Mouse (Mus musculus) ES-E14 (cell line): ENCODE data around the gene Cmtr1. TPM values are rescaled to one million over a fixed set of nuclear protein-coding genes. Genes with fewer than 3 reads are reported as not detected.

ENCODE experiments used
- DNase-seq: peaks from one replicate; pipeline ENCODE4 v3.0.0-alpha.2; 2013; ENCODE audit warnings: low read depth, low spot score
- H3K27ac ChIP-seq: 2 replicates; pipeline ENCODE4 v1.5.1; 2012; ENCODE audit warnings: low read depth, mild to moderate bottlenecking, low read length, moderate library complexity, mixed read lengths; ENCODE audit not compliant: poor library complexity, insufficient read depth, severe bottlenecking
- H3K36me3 ChIP-seq: 2 replicates; pipeline ENCODE4 v1.6.1; 2012; ENCODE audit warnings: mild to moderate bottlenecking, low read length, moderate library complexity, mixed read lengths; ENCODE audit not compliant: control insufficient read depth, poor library complexity, insufficient read depth, severe bottlenecking
- H3K4me1 ChIP-seq, 2 experiments: fragments of 150-350 bp in 1 of 2; sonication (generic) in 1 of 2; 2 replicates each; pipeline ENCODE4 v1.6.1; 2012; ENCODE audit warnings: low read length in 2 of 2, mild to moderate bottlenecking in 1 of 2, mixed read lengths in 1 of 2; ENCODE audit not compliant: control insufficient read depth in 2 of 2, insufficient read depth in 2 of 2, poor library complexity in 1 of 2
- H3K4me3 ChIP-seq, 2 experiments: fragments of 150-350 bp in 1 of 2; sonication (generic) in 1 of 2; 2 replicates each; pipeline ENCODE4 v1.5.1; 2012; ENCODE audit warnings: low read length in 2 of 2, low read depth in 1 of 2, mild to moderate bottlenecking in 1 of 2, mixed read lengths in 1 of 2; ENCODE audit not compliant: insufficient read depth in 1 of 2, poor library complexity in 1 of 2, severe bottlenecking in 1 of 2
- H3K9ac ChIP-seq: 2 replicates; pipeline ENCODE4 v1.6.1; 2012; ENCODE audit warnings: low read depth, mild to moderate bottlenecking, low read length, mixed read lengths; ENCODE audit not compliant: poor library complexity, insufficient read depth, severe bottlenecking
- H3K9me3 ChIP-seq: fragments of 150-350 bp; sonication (generic); 2 replicates; pipeline ENCODE4 v1.6.1; 2012; ENCODE audit warnings: low read depth, mild to moderate bottlenecking, low read length; ENCODE audit not compliant: control insufficient read depth, insufficient read depth
- CHD2 ChIP-seq: IDR thresholded peaks from 2 replicates; pipeline ENCODE4 v1.6.1; 2014; ENCODE audit warnings: mild to moderate bottlenecking, low read depth, low read length, inconsistent platforms
- HCFC1 ChIP-seq: IDR thresholded peaks from 2 replicates; pipeline ENCODE4 v1.6.1; 2012; ENCODE audit warnings: low read length, inconsistent platforms, borderline replicate concordance; ENCODE audit not compliant: insufficient read depth
- MAFK ChIP-seq: IDR thresholded peaks from 2 replicates; pipeline ENCODE4 v1.6.1; 2014; ENCODE audit warnings: mild to moderate bottlenecking, low read depth, low read length, inconsistent platforms; ENCODE audit not compliant: insufficient read depth
- ZC3H11A ChIP-seq: IDR thresholded peaks from 2 replicates; pipeline ENCODE4 v1.6.1; 2012; ENCODE audit warnings: low read depth, mild to moderate bottlenecking, inconsistent platforms, low read length, borderline replicate concordance
- ZNF384 ChIP-seq: IDR thresholded peaks from 2 replicates; pipeline ENCODE4 v1.6.1; 2012; ENCODE audit warnings: low read depth, low read length, inconsistent platforms
- in situ Hi-C, 2 experiments: fragments of 600-800 bp; cut with MboI; formaldehyde crosslinking; loops; one replicate each; pipeline ENCODE4 v1.15.1; 2025; ENCODE audit warnings: low sequenced_read_pairs in 2 of 2, inconsistent platforms in 1 of 2; ENCODE audit not compliant: unreplicated experiment in 2 of 2
- total RNA-seq: library from RNA; depleted of rRNA; stranded (reverse); fragments of 300-350 nt; gene quantifications from 2 replicates; pipeline ENCODE4 v1.2.3, GENCODE M21; 2012

Cmtr1 gene
- total RNA-seq, 1 experiment, result 130 TPM

DNA sequence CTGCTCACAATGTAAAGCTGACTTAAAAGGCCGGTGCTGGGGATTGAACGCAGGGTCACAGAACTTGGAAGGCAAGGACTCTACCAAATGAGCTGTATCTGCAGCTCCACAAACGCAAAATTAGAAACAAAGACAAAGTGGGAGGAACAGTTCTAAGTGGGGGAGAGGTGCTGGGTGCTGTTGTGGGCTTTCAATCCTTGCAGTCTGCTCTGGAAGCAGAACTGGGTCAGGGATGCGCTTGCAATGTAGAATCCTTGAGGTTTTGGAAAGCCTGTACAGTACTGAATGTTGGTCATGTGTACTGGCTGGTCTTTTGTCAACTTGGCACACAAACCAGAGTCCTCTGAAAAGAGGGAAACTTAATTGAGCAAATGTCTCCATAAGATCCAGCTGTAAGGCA, 44.8 kb upstream of the Cmtr1 start:
- H3K27ac ChIP-seq, result no peak overlapping the region
- TF ChIP-seq HCFC1 (no peak), MAFK (no peak), CHD2 (no peak), ZNF384 (no peak), ZC3H11A (no peak)
- no peak for DNase-seq

DNA sequence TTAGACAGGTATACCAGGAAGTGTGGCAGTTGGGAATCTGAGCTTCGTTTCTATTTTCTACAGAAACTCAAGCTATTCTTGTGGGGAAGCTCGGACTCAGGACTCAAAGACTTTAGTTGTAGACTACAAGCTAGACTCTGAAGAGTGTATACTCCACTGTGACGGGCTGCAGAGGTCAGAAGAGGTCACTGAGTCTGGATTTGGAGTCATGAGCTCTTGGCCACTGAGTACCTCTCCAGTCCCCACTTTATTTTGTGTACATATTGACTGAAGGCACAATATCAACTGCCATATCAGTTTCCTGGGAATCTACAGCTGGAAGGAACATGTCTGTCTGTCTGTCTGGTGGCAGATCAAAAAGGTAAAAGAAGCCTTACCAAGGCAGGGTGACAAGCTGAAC, 41.2 kb upstream of the Cmtr1 start:
- in situ Hi-C loops, result no loop called here

More for the DNA sequence above, 44.8 kb upstream of the Cmtr1 start:
- no peaks in the 10 kb centered on the region; the same call in 1 of the 2 replicates for H3K36me3 ChIP-seq
- peak overlapping the region; percentile 78 to 88 for H3K4me3 ChIP-seq
- in situ Hi-C loops, result no loop called here
- peak overlapping the region; percentile 95 for H3K9ac ChIP-seq
- peaks cover 3 to 17% of the 10 kb centered on the region in 2 experiments; a peak in 3 of 4 replicates for H3K4me1 ChIP-seq
- H3K9me3 ChIP-seq, result no peaks in the 10 kb centered on the region

DNA sequence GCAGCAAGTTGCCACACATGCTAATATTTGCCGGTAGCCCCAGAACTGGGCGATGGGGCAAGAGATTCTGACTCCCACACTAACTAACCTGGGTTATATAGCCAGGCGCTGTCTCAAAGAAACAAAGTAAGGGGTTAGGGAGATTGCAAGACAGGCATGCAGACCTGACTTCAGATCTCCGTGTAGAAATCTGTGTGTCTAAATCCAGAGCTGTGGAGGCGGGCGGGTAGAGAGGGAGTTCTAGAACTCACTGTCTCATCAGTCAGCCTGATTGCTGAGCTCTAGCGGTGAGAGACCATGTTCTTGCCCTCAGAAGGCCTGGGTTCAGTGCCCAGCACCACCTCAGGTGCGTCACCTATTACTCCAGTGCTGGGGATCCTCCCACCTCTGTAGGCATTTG, 36.9 kb upstream of the Cmtr1 start:
- Histone ChIP-seq H3K9me3 (no peaks in the 10 kb centered on the region), H3K4me3 (no peak overlapping the region), H3K36me3 (peaks cover 30% of the 10 kb centered on the region), H3K27ac (no peak overlapping the region), H3K9ac (no peak overlapping the region), H3K4me1 (peaks cover 0 to 3% of the 10 kb centered on the region in 2 experiments; a peak in 1 of 4 replicates)
- no peak for DNase-seq
- no peak for TF ChIP-seq MAFK
- TF ChIP-seq ZNF384, result no peak
- no peak for TF ChIP-seq ZC3H11A
- TF ChIP-seq CHD2, result no peak
- TF ChIP-seq HCFC1, result no peak
- in situ Hi-C loops, result no loop called here

More for the DNA sequence above, 41.2 kb upstream of the Cmtr1 start:
- H3K9ac ChIP-seq, result no peak overlapping the region
- peaks cover 13% of the 10 kb centered on the region; the same call in 1 of the 2 replicates for H3K36me3 ChIP-seq
- no peaks in the 10 kb centered on the region for H3K9me3 ChIP-seq
- H3K27ac ChIP-seq, result no peak overlapping the region
- TF ChIP-seq ZNF384, result no peak
- no peak for TF ChIP-seq MAFK
- TF ChIP-seq CHD2, result no peak
- DNase-seq, result no peak
- H3K4me1 ChIP-seq, result peaks cover 3 to 12% of the 10 kb centered on the region in 2 experiments; a peak in 3 of 4 replicates
- H3K4me3 ChIP-seq, result no peak overlapping the region

DNA sequence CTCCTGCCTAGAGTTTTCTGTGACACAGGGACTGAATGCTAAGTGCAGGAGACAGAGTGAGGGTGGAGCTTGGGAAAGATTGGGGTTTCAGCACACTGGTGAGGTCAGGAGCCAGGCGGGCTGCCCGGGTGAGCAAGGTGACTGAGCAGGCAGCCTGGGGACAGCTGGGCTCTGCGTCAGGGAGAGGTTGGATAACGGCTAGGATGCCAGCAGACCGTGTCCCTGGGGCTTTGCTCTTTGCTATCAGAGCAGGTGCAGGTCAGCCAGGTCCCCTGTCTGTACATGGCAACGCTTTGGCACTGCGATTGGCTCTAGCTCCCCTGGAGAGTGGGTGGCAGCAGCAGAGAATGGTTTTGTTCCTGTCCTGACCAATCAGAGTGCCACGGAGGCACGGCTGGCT, 33.1 kb upstream of the Cmtr1 start:
- in situ Hi-C loops, result no loop called here
- Histone ChIP-seq H3K4me1 (peaks cover 0 to 15% of the 10 kb centered on the region in 2 experiments; a peak in 1 of 4 replicates), H3K4me3 (no peak overlapping the region), H3K36me3 (peaks cover 38% of the 10 kb centered on the region), H3K9ac (peak overlapping the region; percentile 35; the same call in 1 of the 2 replicates), H3K9me3 (no peaks in the 10 kb centered on the region), H3K27ac (no peak overlapping the region; the same call in 1 of the 2 replicates)
- no peak for DNase-seq
- TF ChIP-seq HCFC1 (no peak), MAFK (no peak), ZNF384 (no peak), ZC3H11A (no peak), CHD2 (no peak)

DNA sequence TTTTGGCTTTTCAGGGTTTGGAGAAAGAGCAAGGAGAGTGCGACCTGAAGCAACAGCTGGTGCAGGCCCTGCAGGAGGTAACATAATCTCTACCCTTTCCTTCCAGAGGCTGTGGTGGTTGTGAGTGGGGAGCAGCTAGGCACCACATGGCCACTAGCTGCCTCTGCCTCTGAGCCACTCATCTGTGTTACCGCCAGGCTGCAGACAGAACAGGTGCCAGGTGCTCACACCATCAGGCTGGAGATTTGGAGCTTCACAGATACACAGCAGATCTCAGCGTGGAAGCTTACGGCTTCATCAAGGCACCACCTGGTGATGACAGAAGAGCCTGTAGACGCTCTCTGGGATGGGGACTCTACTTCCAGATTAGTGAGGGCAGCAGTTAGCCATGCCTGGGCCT, 31.4 kb upstream of the Cmtr1 start:
- Histone ChIP-seq H3K4me3 (no peak overlapping the region), H3K36me3 (peaks cover 35% of the 10 kb centered on the region), H3K4me1 (peaks cover 0 to 22% of the 10 kb centered on the region in 2 experiments; a peak in 2 of 4 replicates), H3K27ac (no peak overlapping the region), H3K9ac (peak overlapping the region; percentile 2; the same call in 1 of the 2 replicates), H3K9me3 (no peaks in the 10 kb centered on the region)
- in situ Hi-C loops, result no loop called here
- DNase-seq, result no peak
- TF ChIP-seq HCFC1 (no peak), ZNF384 (no peak), MAFK (no peak), CHD2 (no peak), ZC3H11A (no peak)
